Mouse (Mus musculus) kidney, embryonic 16.5 days (tissue): ENCODE measurements around the gene Acyp1. TPM values are rescaled to one million over a fixed set of nuclear protein-coding genes. Genes with fewer than 3 reads are reported as not detected.
A peak's percentile ranks its signal among the peaks of the same experiment; 100 is the strongest.
"Not testable (repeated sequence)": the region's sequence is repeated elsewhere in the genome, so short reads cannot be mapped to it uniquely, and the experiment has no call there.

Experiments
- ATAC-seq: fragments of 200-750 bp; cut with Nextera tagmentation; 2 replicates; pipeline ENCODE4 v1.8.0; 2017; ENCODE audit warnings: moderate TSS enrichment; ENCODE audit not compliant: low FRiP score, low TSS enrichment
- H3K27ac ChIP-seq: fragments of 300-500 bp; sonication (generic); 2 replicates; pipeline ENCODE4 v1.5.1; 2014; ENCODE audit warnings: low read length
- H3K27me3 ChIP-seq: fragments of 300-500 bp; sonication (generic); 2 replicates; pipeline ENCODE4 v1.6.1; 2014; ENCODE audit warnings: low read length, control low read depth, mixed read lengths; ENCODE audit not compliant: insufficient read depth
- H3K36me3 ChIP-seq: fragments of 300-500 bp; sonication (generic); 2 replicates; pipeline ENCODE4 v1.6.1; 2014; ENCODE audit warnings: low read length, control low read depth, mixed read lengths; ENCODE audit not compliant: insufficient read depth
- H3K4me1 ChIP-seq: fragments of 300-500 bp; sonication (generic); 2 replicates; pipeline ENCODE4 v1.6.1; 2014; ENCODE audit warnings: low read length, control low read depth, mixed read lengths; ENCODE audit not compliant: insufficient read depth
- H3K4me2 ChIP-seq: fragments of 300-500 bp; sonication (generic); replicated peaks from 2 replicates; pipeline ENCODE4 v1.6.1; 2014; ENCODE audit warnings: low read depth, low read length
- H3K4me3 ChIP-seq: fragments of 300-500 bp; sonication (generic); 2 replicates; pipeline ENCODE4 v1.5.1; 2014; ENCODE audit warnings: mild to moderate bottlenecking, low read length
- H3K9ac ChIP-seq: fragments of 300-500 bp; sonication (generic); replicated peaks from 2 replicates; pipeline ENCODE4 v1.6.1; 2014; ENCODE audit warnings: low read length
- H3K9me3 ChIP-seq: fragments of 300-500 bp; sonication (generic); 2 replicates; pipeline ENCODE4 v1.6.1; 2016; ENCODE audit warnings: low read length, control low read depth
- WGBS: fragments of 180-500 bp; shearing (Covaris S2); extraction: QIAGEN DNeasy Blood & Tissue Kit; methylation state at CpG from one replicate; pipeline ENCODE4 v1.1.7; 2014; 5-methylcytosine and 5-hydroxymethylcytosine counted together
- polyA plus RNA-seq: library from polyadenylated mRNA; unstranded; fragments of >200 nt; fragmentation: Nextera tagmentation; extraction: Ambion mirVana; gene quantifications from 2 replicates; pipeline ENCODE4 v1.2.1, GENCODE M21; 2015

Gene Acyp1
- polyA plus RNA-seq, 1 experiment from 2014 or later, result 57.5 TPM

GRCm38 (mm10) chr12:85286941-85287340, 1.3 kb downstream of the Acyp1 start:
- Histone ChIP-seq H3K36me3 (no peaks in the 10 kb centered on the region), H3K27ac (no peak overlapping the region), H3K27me3 (peaks cover 3% of the 10 kb centered on the region; the same call in 1 of the 2 replicates), H3K9me3 (no peaks in the 10 kb centered on the region), H3K4me2 (no peak overlapping the region), H3K9ac (no peak overlapping the region), H3K4me3 (no peak overlapping the region), H3K4me1 (peaks cover 22% of the 10 kb centered on the region)
- 44% methylated on average over 2 of the region's 5 CpGs for WGBS
- no peak for ATAC-seq

GRCm38 (mm10) chr12:85284996-85285395, 3.2 kb downstream of the Acyp1 start:
- H3K4me3 ChIP-seq, result no peak overlapping the region
- no peaks in the 10 kb centered on the region for H3K9me3 ChIP-seq
- H3K27me3 ChIP-seq, result peaks cover 3% of the 10 kb centered on the region; the same call in 1 of the 2 replicates
- peaks cover 14% of the 10 kb centered on the region for H3K4me1 ChIP-seq
- no peak overlapping the region for H3K9ac ChIP-seq
- 87% methylated on average over 4 of the region's 4 CpGs for WGBS
- ATAC-seq, result no peak
- H3K4me2 ChIP-seq, result no peak overlapping the region
- H3K27ac ChIP-seq, result no peak overlapping the region
- H3K36me3 ChIP-seq, result no peaks in the 10 kb centered on the region

- H3K4me2 ChIP-seq, result no peak overlapping the region
- no peak overlapping the region for H3K27ac ChIP-seq
- H3K36me3 ChIP-seq, result no peaks in the 10 kb centered on the region
- no peak for ATAC-seq
- H3K9me3 ChIP-seq, result no peaks in the 10 kb centered on the region
- 75% methylated on average over 8 of the region's 8 CpGs for whole genome bisulfite sequencing
- no peak overlapping the region for H3K9ac ChIP-seq
- no peaks in the 10 kb centered on the region for H3K27me3 ChIP-seq
- H3K4me1 ChIP-seq, result peaks cover 12% of the 10 kb centered on the region
- no peak overlapping the region for H3K4me3 ChIP-seq
Observed at GRCm38 (mm10) chr12:85284331-85284730, 3.9 kb downstream of the Acyp1 start.

- H3K4me2 ChIP-seq, H3K27ac ChIP-seq, H3K9ac ChIP-seq, ATAC-seq, H3K4me3 ChIP-seq, H3K36me3 ChIP-seq, H3K27me3 ChIP-seq, H3K4me1 ChIP-seq, H3K9me3 ChIP-seq: not testable (repeated sequence)
- WGBS, result 92% methylated on average over 1 of the region's 4 CpGs
Observed at GRCm38 (mm10) chr12:85281756-85282155, 6.5 kb downstream of the Acyp1 start.

GRCm38 (mm10) chr12:85280845-85281651, 7.2 kb downstream of the Acyp1 start:
- 72% methylated on average over 12 of the region's 12 CpGs for WGBS
- Histone ChIP-seq H3K27ac (no peak overlapping the region), H3K4me1 (peaks cover 8% of the 10 kb centered on the region), H3K9ac (no peak overlapping the region), H3K36me3 (0 out of 2 replicates have a peak, but pooled peaks cover 6% of the 10 kb centered on the region), H3K4me3 (peak overlapping the region; percentile 91), H3K9me3 (no peaks in the 10 kb centered on the region), H3K27me3 (no peaks in the 10 kb centered on the region), H3K4me2 (peak overlapping the region; percentile 92)
- ATAC-seq, result no peak

- Histone ChIP-seq H3K4me3 (peak overlapping the region; percentile 91), H3K9ac (peak overlapping the region; percentile 93), H3K27ac (peak overlapping the region; percentile 85), H3K9me3 (no peaks in the 10 kb centered on the region), H3K4me2 (peak overlapping the region; percentile 92), H3K4me1 (peaks cover 8% of the 10 kb centered on the region), H3K36me3 (0 out of 2 replicates have a peak, but pooled peaks cover 7% of the 10 kb centered on the region), H3K27me3 (no peaks in the 10 kb centered on the region)
- ATAC-seq, result peak; percentile 98
- under 1% methylated on average over 31 of the region's 31 CpGs for WGBS
Observed at GRCm38 (mm10) chr12:85280105-85280844, 8.0 kb downstream of the Acyp1 start.

GRCm38 (mm10) chr12:85279396-85280080, 8.7 kb downstream of the Acyp1 start:
- Histone ChIP-seq H3K9ac (peak overlapping the region; percentile 93), H3K4me2 (peak overlapping the region; percentile 92), H3K4me3 (peak overlapping the region; percentile 91), H3K27me3 (no peaks in the 10 kb centered on the region), H3K27ac (peak overlapping the region; percentile 85), H3K9me3 (no peaks in the 10 kb centered on the region), H3K4me1 (peaks cover 8% of the 10 kb centered on the region), H3K36me3 (peaks cover 13% of the 10 kb centered on the region)
- WGBS, result 7% methylated on average over 10 of the region's 10 CpGs
- peak; percentile 40 for ATAC-seq

- Histone ChIP-seq H3K4me3 (no peak overlapping the region), H3K36me3 (peaks cover 14% of the 10 kb centered on the region), H3K9me3 (no peaks in the 10 kb centered on the region), H3K27ac (no peak overlapping the region), H3K4me2 (no peak overlapping the region), H3K4me1 (peaks cover 8% of the 10 kb centered on the region), H3K9ac (no peak overlapping the region), H3K27me3 (no peaks in the 10 kb centered on the region)
- ATAC-seq, result no peak
- 95% methylated on average over 10 of the region's 10 CpGs for WGBS
Observed at GRCm38 (mm10) chr12:85278919-85279318, 9.3 kb downstream of the Acyp1 start.

GRCm38 (mm10) chr12:85276273-85276672, 12.0 kb downstream of the Acyp1 start:
- Histone ChIP-seq H3K9me3 (no peaks in the 10 kb centered on the region), H3K27me3 (no peaks in the 10 kb centered on the region), H3K36me3 (peaks cover 14% of the 10 kb centered on the region), H3K27ac (no peak overlapping the region), H3K4me2 (no peak overlapping the region), H3K9ac (no peak overlapping the region), H3K4me3 (no peak overlapping the region), H3K4me1 (peaks cover 22% of the 10 kb centered on the region)
- no peak for ATAC-seq
- 54% methylated on average over 5 of the region's 5 CpGs for WGBS
